Mouse (Mus musculus) right cerebral cortex, postnatal 4 days (tissue): ENCODE data around the gene Uhrf1.

Experiments used
- DNase-seq: peaks from one replicate; pipeline ENCODE4 v3.0.0-alpha.2; 2022

The Uhrf1 gene

GRCm38 (mm10) chr17:56302363-56302996, 641 bp upstream of the Uhrf1 start:
- DNase-seq, result no peak

DNA sequence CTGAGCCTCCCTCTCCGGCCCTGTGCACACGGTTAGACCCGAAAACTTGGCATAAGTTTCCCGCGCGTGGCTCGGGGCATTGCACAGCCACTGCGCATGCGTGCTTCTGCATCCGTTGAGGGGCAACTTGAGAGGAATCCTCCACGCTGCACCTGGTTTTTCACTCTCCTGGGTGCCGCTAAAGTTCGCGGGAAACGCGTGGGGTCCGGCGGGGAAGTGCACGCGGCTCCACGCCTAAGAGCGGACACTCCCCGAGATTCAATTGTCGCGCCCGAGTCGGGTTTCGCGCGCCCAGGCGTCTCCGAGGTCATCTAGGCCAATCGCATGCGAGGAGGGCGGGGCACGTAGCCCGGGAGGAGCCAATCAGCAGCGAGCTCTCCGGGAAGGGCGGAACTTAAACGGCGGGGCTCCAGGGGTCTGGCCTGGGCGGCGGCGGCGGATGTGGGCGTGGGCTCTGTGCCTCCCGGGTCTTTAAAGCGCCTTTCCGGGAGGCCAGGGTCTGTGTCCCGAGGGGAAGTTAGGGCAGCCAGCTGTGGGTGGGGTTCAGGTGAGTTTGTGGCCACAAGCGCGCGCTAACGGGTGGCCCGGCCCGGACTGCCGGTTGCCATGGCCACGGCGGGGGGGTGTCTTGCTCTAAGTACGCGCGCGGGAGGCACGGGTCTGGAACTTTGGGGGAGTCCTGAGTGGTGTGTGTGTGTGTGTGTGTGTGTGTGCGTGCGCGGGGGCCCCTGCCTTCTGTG, 896 bp downstream of the Uhrf1 start:
- peak; percentile 93 for DNase-seq

- no peak for DNase-seq
These were observed 1.6 kb downstream of the Uhrf1 start for GRCm38 (mm10) chr17:56304718-56305117.

- no peak for DNase-seq
These were observed 2.0 kb downstream of the Uhrf1 start for GRCm38 (mm10) chr17:56305156-56305555.

DNA sequence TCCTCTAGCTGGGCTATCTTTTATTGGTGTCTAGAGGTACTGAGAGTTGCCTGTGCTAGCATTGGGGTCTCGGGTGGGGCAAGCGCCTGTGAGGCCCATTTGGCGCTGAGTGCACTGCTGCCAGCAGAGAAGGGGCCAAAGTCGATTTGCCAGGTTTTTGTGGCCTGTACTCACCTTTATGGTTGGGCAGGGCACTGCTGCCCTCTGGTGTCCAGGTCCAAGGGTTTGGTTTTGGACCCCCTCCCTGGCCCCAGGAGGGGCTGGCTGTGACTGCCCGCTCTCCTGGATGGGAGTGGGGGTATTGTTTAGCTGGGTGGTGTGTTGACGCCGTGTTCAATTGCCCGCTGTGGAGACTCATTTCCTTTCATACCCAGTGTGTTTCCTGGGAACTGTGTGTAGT, 2.7 kb downstream of the Uhrf1 start:
- DNase-seq, result no peak

GRCm38 (mm10) chr17:56308088-56308487, 5.0 kb downstream of the Uhrf1 start:
- DNase-seq, result no peak

DNA sequence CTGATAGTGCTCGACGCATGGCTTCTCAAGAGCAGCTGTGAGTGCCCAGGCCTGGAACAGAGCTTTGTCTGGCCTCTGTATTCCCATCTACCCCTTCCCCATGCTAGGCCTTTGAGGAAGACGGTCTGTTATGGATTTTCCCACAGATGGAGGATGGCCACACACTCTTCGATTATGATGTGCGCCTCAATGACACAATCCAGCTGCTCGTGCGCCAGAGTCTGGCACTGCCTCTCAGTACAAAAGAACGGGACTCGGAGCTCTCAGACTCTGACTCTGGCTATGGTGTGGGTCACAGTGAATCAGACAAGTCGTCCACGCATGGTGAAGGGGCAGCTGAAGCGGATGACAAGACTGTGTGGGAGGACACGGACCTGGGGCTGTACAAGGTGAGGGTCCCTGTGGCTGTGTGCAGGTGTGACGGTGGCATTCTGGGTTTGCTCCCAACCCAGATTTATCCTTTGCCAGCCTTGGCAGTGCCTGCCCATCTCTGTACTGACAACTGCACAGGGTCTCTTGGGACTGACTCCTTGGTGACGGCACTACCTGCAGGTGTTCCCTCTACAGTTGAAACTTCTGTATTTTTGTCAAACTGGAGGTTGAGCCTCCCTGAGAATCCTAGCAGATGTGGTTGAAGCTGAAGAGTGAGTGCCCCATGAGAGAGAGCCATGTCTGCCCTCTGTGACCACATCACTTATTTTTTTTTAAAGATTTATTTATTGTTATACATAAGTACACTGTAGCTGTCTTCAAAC, 6.2 kb downstream of the Uhrf1 start:
- DNase-seq, result no peak

DNA sequence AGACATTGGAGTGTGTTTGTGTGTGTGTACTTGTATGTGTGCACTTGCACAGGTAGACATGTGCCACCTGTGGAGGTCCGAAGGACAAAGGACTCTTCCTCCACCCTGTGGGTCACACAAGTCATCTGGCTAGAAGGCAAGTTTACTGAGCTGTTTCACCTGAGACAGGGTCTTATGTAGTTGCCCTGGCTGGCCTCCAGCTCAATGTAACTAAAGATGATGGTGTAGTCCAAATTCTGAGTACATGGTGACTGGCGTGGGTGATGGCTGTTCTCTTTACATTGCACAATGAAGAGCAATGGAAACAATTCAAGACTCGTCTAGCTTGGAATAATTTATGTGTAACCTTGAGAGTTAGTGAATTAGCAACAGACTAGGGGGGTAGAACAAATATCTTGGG, 21.3 kb downstream of the Uhrf1 start:
- no peak for DNase-seq

- DNase-seq, result peak; percentile 99
These were observed 22.5 kb downstream of the Uhrf1 start, which contains the start of gene Kdm4b for GRCm38 (mm10) chr17:56325450-56326152. Gene Kdm4b (plus strand): TSS chr17:56326062.

DNA sequence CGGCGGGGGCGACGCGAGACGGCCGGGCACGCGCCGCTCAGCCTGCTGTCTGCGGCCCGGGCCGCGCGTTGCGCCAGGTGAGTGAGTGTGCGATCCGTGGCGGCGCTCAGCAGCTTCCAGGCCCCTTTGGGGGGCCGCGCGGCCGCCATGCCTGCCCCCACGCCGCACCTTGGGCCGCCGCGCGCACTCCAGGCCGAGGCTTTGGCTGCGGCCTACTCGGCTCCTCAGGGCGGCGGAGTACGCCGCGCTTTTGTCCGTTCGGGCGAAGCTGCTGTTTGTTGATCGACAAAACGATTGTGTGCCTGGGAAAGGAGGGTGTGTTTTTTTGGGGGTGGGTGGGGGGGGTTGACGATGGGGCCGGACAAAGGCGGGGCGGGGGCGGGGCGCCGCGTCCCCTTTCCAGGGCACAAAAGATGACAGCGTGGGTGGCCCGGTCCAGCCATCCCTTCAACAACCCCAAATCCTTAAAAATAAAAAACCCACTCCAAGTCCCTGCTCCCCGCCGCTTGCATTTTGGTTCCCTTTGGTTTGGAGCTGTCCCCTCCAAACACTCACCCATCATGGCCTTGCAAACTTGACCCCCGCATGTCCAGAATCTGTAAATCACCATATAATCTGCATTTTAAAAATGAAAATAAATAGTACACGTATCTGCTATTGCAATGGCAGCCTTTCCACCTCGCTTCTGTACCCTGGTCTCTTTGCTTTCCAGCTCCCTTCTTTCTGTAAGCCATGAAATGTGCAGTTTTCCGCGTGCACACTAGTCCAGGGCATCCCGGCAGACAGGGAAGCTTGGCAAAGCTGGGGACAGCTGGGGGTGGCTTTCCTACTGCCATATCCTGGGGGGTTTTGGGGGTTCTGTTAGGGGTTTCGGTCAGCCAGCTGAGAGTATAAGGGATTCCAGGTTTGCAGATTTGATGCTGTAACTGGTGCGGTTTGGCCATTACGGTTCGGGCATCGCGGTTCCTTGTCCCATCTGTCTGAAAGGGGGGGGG, 23.3 kb downstream of the Uhrf1 start:
- DNase-seq, result peak; percentile 49

DNA sequence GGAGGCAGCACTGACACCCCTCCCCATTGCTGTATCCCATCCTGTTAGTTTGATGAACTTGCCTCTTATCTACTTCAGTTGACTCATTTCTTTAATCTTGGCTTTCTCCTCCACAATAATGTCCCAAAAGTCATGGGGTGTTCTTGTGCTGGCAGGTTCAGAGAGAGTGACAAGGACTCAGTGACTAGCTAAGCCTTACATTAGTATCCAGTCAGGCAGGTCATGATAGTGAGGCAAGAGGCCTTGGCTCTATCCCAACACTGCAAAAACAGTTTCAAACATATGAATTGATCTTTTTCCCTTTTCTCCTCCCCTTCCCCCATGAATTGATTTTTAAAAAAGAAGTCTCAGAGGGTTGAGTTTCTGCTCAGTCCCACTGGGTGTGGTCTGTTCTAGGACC, 26.1 kb downstream of the Uhrf1 start:
- DNase-seq, result no peak

DNA sequence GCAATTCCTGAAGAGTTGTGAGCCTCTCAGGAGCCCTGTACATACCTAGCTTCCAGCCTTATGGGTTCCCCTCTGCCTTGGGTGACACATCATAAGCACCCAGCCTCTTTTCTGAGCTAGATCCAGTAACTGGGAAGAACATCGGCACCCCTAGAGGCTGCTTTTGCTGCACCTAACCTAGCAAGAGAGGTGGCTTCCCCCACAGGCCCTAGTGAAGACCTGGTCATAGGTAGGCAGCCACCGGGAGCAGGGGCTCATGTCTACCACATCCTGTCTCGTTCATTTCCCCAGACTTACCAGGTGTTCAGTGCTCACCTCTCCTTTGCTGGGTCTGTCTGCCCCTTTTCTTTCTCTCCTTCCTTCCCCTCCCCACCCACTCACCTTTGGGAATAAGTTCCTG, 27.2 kb downstream of the Uhrf1 start:
- DNase-seq, result no peak

- DNase-seq, result no peak
These were observed 28.1 kb downstream of the Uhrf1 start for GRCm38 (mm10) chr17:56331256-56331655.

- DNase-seq, result no peak
These were observed 29.9 kb downstream of the Uhrf1 start for GRCm38 (mm10) chr17:56332987-56333386.

GRCm38 (mm10) chr17:56337190-56337589, 34.1 kb downstream of the Uhrf1 start:
- no peak for DNase-seq

DNA sequence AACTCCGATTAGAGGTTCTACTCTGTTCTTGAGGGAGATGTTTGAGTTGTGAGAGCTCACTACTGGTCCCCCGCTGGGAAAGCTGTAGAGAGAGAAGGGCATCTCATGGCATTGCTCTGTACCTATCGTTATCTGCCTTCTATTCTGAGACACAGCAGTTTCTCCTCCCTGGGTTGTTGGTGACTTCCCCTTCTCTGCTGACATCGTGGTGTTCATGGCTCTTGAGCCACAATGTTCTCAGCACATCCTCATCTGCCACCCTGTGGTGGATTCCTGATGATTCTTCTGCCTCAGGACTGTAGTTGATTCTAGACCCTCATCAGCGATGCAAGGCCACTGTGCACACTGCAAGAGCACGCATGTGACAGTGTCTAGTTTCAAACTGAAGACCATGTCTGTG, 34.7 kb downstream of the Uhrf1 start:
- DNase-seq, result no peak

DNA sequence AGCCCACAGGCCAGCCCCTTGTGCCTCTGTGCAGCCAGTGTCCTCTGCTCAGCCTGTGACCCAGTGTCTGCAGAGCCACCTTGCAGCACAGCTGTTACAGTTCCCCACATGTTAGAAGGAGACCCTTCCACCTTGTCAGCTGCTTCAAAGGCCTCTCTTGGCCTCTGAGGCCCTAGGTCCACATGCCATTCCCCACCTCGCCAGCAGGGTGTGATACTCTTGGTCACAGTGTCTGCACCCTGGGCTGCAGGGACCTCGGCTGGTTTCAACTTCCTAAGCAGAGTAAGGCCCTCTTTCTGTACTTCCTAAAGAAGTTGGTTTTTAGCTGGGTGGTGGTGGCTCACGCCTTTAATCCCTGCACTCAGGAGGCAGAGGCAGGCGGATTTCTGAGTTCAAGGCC, 35.8 kb downstream of the Uhrf1 start:
- peak; percentile 26 for DNase-seq

DNA sequence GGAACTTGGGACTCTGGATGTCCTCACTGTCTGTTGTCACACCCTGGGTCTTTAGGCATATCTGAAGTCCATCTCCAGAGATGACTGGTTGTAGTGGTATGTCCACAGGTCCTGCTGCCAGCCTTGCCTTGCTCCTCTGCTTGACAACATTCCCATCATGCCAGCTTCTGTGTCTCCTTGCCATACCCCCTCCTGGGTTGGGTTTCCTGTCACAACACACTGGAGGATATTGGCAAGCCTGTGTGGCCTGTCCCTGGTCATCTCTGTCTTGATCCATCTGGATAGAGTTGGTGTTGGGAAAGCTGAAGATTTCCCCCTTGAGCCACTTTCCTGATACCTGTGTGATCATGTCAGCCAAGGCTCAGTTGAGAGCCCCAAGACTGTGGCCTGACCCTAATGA, 37.6 kb downstream of the Uhrf1 start:
- no peak for DNase-seq

- no peak for DNase-seq
These were observed 40.3 kb downstream of the Uhrf1 start for GRCm38 (mm10) chr17:56343466-56343865.

DNA sequence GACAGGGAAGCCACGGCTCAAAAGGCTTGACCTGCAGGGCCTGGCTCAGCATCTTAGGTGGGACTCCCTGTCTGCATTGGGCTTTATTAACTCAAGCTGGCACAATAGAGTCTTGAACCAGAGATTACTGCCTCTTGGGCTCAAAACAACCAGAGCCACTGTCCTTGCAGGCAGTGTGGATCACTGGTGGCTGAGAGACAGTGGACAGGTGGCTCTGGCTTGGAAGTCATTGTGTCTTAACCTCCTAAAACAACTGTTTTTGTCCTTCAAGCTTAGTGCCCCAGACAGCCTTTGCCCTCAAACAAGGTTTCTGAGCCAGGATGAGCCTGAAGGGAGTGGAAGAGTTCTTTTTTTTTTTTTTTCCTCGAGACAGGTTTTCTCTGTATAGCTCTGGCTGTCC, 42.2 kb downstream of the Uhrf1 start:
- no peak for DNase-seq

DNA sequence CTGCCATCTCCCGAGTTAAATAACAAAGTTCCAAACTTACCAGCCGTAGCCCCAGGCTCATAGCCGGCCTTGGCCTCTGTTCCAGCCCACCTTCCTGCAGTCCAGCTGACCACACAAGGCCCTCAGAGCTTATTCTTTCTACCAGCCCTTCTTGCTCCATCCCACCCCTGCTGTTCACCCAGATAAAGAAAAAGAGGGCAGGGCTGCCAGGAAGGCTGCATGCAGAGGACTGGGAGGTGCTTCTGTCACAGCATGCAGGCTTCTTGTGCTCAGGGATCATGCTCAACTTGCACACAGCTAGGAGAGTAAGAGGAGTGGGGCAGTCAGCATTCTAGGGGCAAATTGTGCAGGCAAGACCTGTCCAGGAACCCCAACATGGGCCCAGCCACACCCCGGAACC, 45.0 kb downstream of the Uhrf1 start:
- DNase-seq, result no peak

DNA sequence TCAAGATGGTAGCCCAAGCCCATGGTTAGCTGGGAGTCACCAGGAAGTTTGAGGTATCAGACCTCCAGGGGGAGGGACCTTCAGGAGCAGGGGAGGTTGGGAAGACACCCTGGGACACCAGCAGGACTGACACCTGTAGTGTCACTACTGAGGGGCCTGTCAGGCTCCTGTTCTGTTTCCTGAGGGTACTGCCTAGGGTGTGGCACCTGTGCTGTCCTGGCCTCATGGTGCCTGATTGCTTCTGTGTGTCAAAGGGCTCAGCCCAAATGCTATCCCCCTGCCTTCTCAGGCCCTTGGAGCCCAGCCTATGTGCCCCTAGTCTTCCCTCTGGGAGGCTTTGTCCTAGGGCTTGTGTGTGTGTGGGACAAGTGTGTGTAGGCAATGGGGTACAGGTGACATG, 45.5 kb downstream of the Uhrf1 start:
- no peak for DNase-seq
